Comparison of ENCODE assay signal across 7 mouse cellular contexts in genomic region chr11:119039732-119040512, GRCm38 (mm10). TPM values are rescaled to one million over a fixed set of nuclear protein-coding genes. Genes with fewer than 3 reads are reported as not detected.
DNase-seq lines count a peak whose midpoint lies in the region; ATAC-seq and TF ChIP-seq lines count a peak whose summit lies in the region.

No protein-coding gene starts in this region.

- H3K36me3 ChIP-seq in testis, adult 2 months (ENCODE audit: control insufficient read depth, insufficient read depth, low read length), result no peaks in the 10 kb centered on the region
- no peaks in the 10 kb centered on the region for H3K36me3 ChIP-seq in forebrain, embryonic 11.5 days (ENCODE audit: control insufficient read depth, insufficient read depth, low read length)
- peaks cover 10% of the 10 kb centered on the region for H3K36me3 ChIP-seq in limb, embryonic 13.5 days
- peaks cover 8% of the 10 kb centered on the region; the same call in 1 of the 2 replicates for H3K36me3 ChIP-seq in stomach, embryonic 15.5 days

- DNase-seq in testis, postnatal 10 days (ENCODE audit: low spot score), result no peak
- no peak for DNase-seq in forebrain, embryonic 11.5 days (ENCODE audit: low spot score)
- DNase-seq in right cerebral cortex, postnatal 25 days, result no peak
- DNase-seq in retina, embryonic 14.5 days (ENCODE audit: low spot score), result no peak

- H3K27ac ChIP-seq in testis, adult 2 months (ENCODE audit: control insufficient read depth, insufficient read depth, low read depth, low read length), result 0 out of 2 replicates have a peak overlapping the region, but pooled peaks have one; percentile 21
- H3K27ac ChIP-seq in forebrain, embryonic 11.5 days (ENCODE audit: low read depth, low read length), result peak overlapping the region; percentile 64; the same call in 1 of the 2 replicates
- peak overlapping the region; percentile 81; the same call in 1 of the 2 replicates for H3K27ac ChIP-seq in limb, embryonic 13.5 days
- no peak overlapping the region for H3K27ac ChIP-seq in stomach, embryonic 15.5 days

- no peaks in the 10 kb centered on the region for H3K9me3 ChIP-seq in forebrain, embryonic 11.5 days (ENCODE audit: control insufficient read depth, low read length)
- no peaks in the 10 kb centered on the region for H3K9me3 ChIP-seq in limb, embryonic 13.5 days
- no peaks in the 10 kb centered on the region for H3K9me3 ChIP-seq in stomach, embryonic 15.5 days

- peaks cover 51% of the 10 kb centered on the region for H3K4me1 ChIP-seq in testis, adult 2 months (ENCODE audit: control insufficient read depth, insufficient read depth, low read length)
- H3K4me1 ChIP-seq in forebrain, embryonic 11.5 days (replicated peaks; ENCODE audit: control insufficient read depth, insufficient read depth, low read length), result peaks cover 49% of the 10 kb centered on the region
- H3K4me1 ChIP-seq in limb, embryonic 13.5 days, result peaks cover 89% of the 10 kb centered on the region
- peaks cover 67% of the 10 kb centered on the region for H3K4me1 ChIP-seq in stomach, embryonic 15.5 days

- 1% methylated on average over 21 of the region's 21 CpGs for WGBS in forebrain, embryonic 11.5 days
- WGBS in limb, embryonic 13.5 days, result 5% methylated on average over 21 of the region's 21 CpGs
- WGBS in stomach, embryonic 15.5 days, result 14% methylated on average over 21 of the region's 21 CpGs

- peak overlapping the region; percentile 86 for H3K9ac ChIP-seq in forebrain, embryonic 11.5 days (ENCODE audit: low read length)
- peak overlapping the region; percentile 86 for H3K9ac ChIP-seq in limb, embryonic 13.5 days
- peak overlapping the region; percentile 73 for H3K9ac ChIP-seq in stomach, embryonic 15.5 days

- no peak for TF ChIP-seq CTCF in testis, adult 2 months (IDR thresholded peaks at IDR 0.05; ENCODE audit: control insufficient read depth, insufficient read depth, insufficient replicate concordance, low read depth, low read length)

- peak overlapping the region; percentile 77 for H3K4me3 ChIP-seq in testis, adult 2 months (ENCODE audit: control insufficient read depth, low read depth, low read length)
- peak overlapping the region; percentile 75 for H3K4me3 ChIP-seq in forebrain, embryonic 11.5 days (ENCODE audit: low read depth, low read length)
- peak overlapping the region; percentile 77 for H3K4me3 ChIP-seq in limb, embryonic 13.5 days
- H3K4me3 ChIP-seq in stomach, embryonic 15.5 days (replicated peaks), result peak overlapping the region; percentile 76

- peak overlapping the region; percentile 86 for H3K4me2 ChIP-seq in forebrain, embryonic 11.5 days (ENCODE audit: low read depth, low read length, severe bottlenecking)
- H3K4me2 ChIP-seq in limb, embryonic 13.5 days (replicated peaks), result peak overlapping the region; percentile 94
- H3K4me2 ChIP-seq in stomach, embryonic 15.5 days, result peak overlapping the region; percentile 87

- no peak for ATAC-seq in forebrain, embryonic 11.5 days (replicated peaks; ENCODE audit: low FRiP score)
- no peak for ATAC-seq in limb, embryonic 13.5 days (ENCODE audit: low FRiP score, low read depth)
- ATAC-seq in stomach, embryonic 15.5 days (ENCODE audit: insufficient read depth, low FRiP score, low read depth), result no peak

- TF ChIP-seq POLR2A in testis, adult 2 months (IDR thresholded peaks at IDR 0.05; ENCODE audit: control insufficient read depth, low read depth, low read length), result no peak

- H3K27me3 ChIP-seq in testis, adult 2 months (ENCODE audit: control insufficient read depth, insufficient read depth, low read length), result peaks cover 6% of the 10 kb centered on the region
- peaks cover 76% of the 10 kb centered on the region for H3K27me3 ChIP-seq in forebrain, embryonic 11.5 days (ENCODE audit: control insufficient read depth, insufficient read depth, low read length)
- peaks cover 65% of the 10 kb centered on the region for H3K27me3 ChIP-seq in limb, embryonic 13.5 days
- H3K27me3 ChIP-seq in stomach, embryonic 15.5 days (replicated peaks), result peaks cover 71% of the 10 kb centered on the region

RNA-seq across cellular contexts. Expression of gene Cbx8, which starts 0.8 kb away (rescaled TPM):
- polyA plus RNA-seq in testis, adult 2 months (2012; rRNA removed), result 0.53 and 0.79 TPM in 2 replicates
- polyA plus RNA-seq in forebrain, embryonic 11.5 days (2014; fragmentation: Nextera tagmentation; extraction: Ambion mirVana), result 9.5 and 11.2 TPM in 2 replicates
- 9.4 and 10.6 TPM in 2 replicates for polyA plus RNA-seq in limb, embryonic 13.5 days (2015; fragmentation: Nextera tagmentation; extraction: Ambion mirVana)
- polyA plus RNA-seq in stomach, embryonic 15.5 days (2015; fragmentation: Nextera tagmentation; extraction: Ambion mirVana), result 6.9 and 7.2 TPM in 2 replicates

RNA-seq across cellular contexts. Expression of gene Cbx2, which starts 17.2 kb away (rescaled TPM):
- 2.3 and 2.4 TPM in 2 replicates for polyA plus RNA-seq in testis, adult 2 months (2012; rRNA removed)
- polyA plus RNA-seq in forebrain, embryonic 11.5 days (2014; fragmentation: Nextera tagmentation; extraction: Ambion mirVana), result 101 and 103 TPM in 2 replicates
- polyA plus RNA-seq in limb, embryonic 13.5 days (2015; fragmentation: Nextera tagmentation; extraction: Ambion mirVana), result 62.8 and 66.7 TPM in 2 replicates
- 21.3 and 24.8 TPM in 2 replicates for polyA plus RNA-seq in stomach, embryonic 15.5 days (2015; fragmentation: Nextera tagmentation; extraction: Ambion mirVana)

RNA-seq across cellular contexts. Expression of gene Cbx4, which starts 46.1 kb away (rescaled TPM):
- 3.3 and 3.8 TPM in 2 replicates for polyA plus RNA-seq in testis, adult 2 months (2012; rRNA removed)
- polyA plus RNA-seq in forebrain, embryonic 11.5 days (2014; fragmentation: Nextera tagmentation; extraction: Ambion mirVana), result 6.4 and 7.0 TPM in 2 replicates
- polyA plus RNA-seq in limb, embryonic 13.5 days (2015; fragmentation: Nextera tagmentation; extraction: Ambion mirVana), result 10.7 and 11.3 TPM in 2 replicates
- polyA plus RNA-seq in stomach, embryonic 15.5 days (2015; fragmentation: Nextera tagmentation; extraction: Ambion mirVana), result 10.2 and 10.3 TPM in 2 replicates

RNA-seq across cellular contexts. Expression of gene Enpp7, which starts 51.9 kb away (rescaled TPM):
- polyA plus RNA-seq in testis, adult 2 months (2012; rRNA removed), result 0.08 TPM in 1 of 2 replicates, not detected in the other
- polyA plus RNA-seq in forebrain, embryonic 11.5 days (2014; fragmentation: Nextera tagmentation; extraction: Ambion mirVana), result not detected in 2 replicates
- polyA plus RNA-seq in limb, embryonic 13.5 days (2015; fragmentation: Nextera tagmentation; extraction: Ambion mirVana), result not detected in 2 replicates
- polyA plus RNA-seq in stomach, embryonic 15.5 days (2015; fragmentation: Nextera tagmentation; extraction: Ambion mirVana), result not detected in 2 replicates
